Mouse (Mus musculus) liver, adult 2 months (tissue): ENCODE data around the gene Rps6kb1.

Source experiments
- CTCF ChIP-seq: fragments of 200-500 bp; IDR thresholded peaks from 2 replicates; pipeline ENCODE4 v1.5.1; 2011; ENCODE audit warnings: low read depth, low read length, control low read depth
- POLR2A ChIP-seq: fragments of 200-500 bp; IDR thresholded peaks from 2 replicates; pipeline ENCODE4 v1.6.1; 2011; ENCODE audit warnings: low read length, control low read depth; ENCODE audit not compliant: insufficient read depth; ENCODE audit errors: extremely low read depth

GRCm38 (mm10) chr11:86581250-86581753 is 36.7 kb upstream of the Rps6kb1 start:
- no peak for TF ChIP-seq CTCF
- peak; percentile 75 for TF ChIP-seq POLR2A
